Mouse (Mus musculus) MN1 (cell line): ENCODE measurements around the gene Fubp1.
"Not testable (repeated sequence)": the region's sequence is repeated elsewhere in the genome, so short reads cannot be mapped to it uniquely, and the experiment has no call there.

Experiments
- DNase-seq: peaks from one replicate; pipeline ENCODE4 v3.0.0-alpha.2; 2016; ENCODE audit warnings: low spot score

Gene Fubp1

GRCm38 (mm10) chr3:152193177-152193576 is 17.0 kb upstream of the Fubp1 start:
- DNase-seq: no peak

GRCm38 (mm10) chr3:152193635-152194097 is 16.6 kb upstream of the Fubp1 start:
- DNase-seq: peak; percentile 78

GRCm38 (mm10) chr3:152197246-152197645 is 13.0 kb upstream of the Fubp1 start:
- not testable (repeated sequence) for DNase-seq

- DNase-seq: no peak
Measured at GRCm38 (mm10) chr3:152199125-152199524, 11.1 kb upstream of the Fubp1 start.

GRCm38 (mm10) chr3:152201181-152201580 is 9.0 kb upstream of the Fubp1 start:
- no peak for DNase-seq

- DNase-seq: no peak
Measured at GRCm38 (mm10) chr3:152201651-152202050, 8.6 kb upstream of the Fubp1 start.

- DNase-seq: no peak
Measured at GRCm38 (mm10) chr3:152202942-152203341, 7.3 kb upstream of the Fubp1 start.

GRCm38 (mm10) chr3:152203411-152203810 is 6.8 kb upstream of the Fubp1 start:
- no peak for DNase-seq

- no peak for DNase-seq
Measured at GRCm38 (mm10) chr3:152203996-152204395, 6.2 kb upstream of the Fubp1 start.

GRCm38 (mm10) chr3:152204577-152204976 is 5.6 kb upstream of the Fubp1 start:
- no peak for DNase-seq

GRCm38 (mm10) chr3:152207156-152207555 is 3.1 kb upstream of the Fubp1 start:
- DNase-seq: no peak

GRCm38 (mm10) chr3:152208096-152208885 is 1.9 kb upstream of the Fubp1 start:
- DNase-seq: no peak

- DNase-seq: peak; percentile 71
Measured at GRCm38 (mm10) chr3:152209177-152209966, 850 bp upstream of the Fubp1 start.

- peak; percentile 56 for DNase-seq
Measured at GRCm38 (mm10) chr3:152210728-152211391, 638 bp downstream of the Fubp1 start.

GRCm38 (mm10) chr3:152211731-152212279 is 1.6 kb downstream of the Fubp1 start:
- DNase-seq: peak; percentile 9

GRCm38 (mm10) chr3:152213416-152213815 is 3.2 kb downstream of the Fubp1 start:
- DNase-seq: no peak

GRCm38 (mm10) chr3:152224918-152225317 is 14.7 kb downstream of the Fubp1 start:
- DNase-seq: no peak

GRCm38 (mm10) chr3:152225906-152226305 is 15.7 kb downstream of the Fubp1 start:
- DNase-seq: no peak

- no peak for DNase-seq
Measured at GRCm38 (mm10) chr3:152228843-152229242, 18.6 kb downstream of the Fubp1 start.

- DNase-seq: no peak
Measured at GRCm38 (mm10) chr3:152229271-152229670, 19.0 kb downstream of the Fubp1 start.

GRCm38 (mm10) chr3:152231333-152232100 is 21.3 kb downstream of the Fubp1 start:
- DNase-seq: no peak
